Mouse (Mus musculus): ENCODE measurements around the gene Atf7. TPM values are rescaled to one million over a fixed set of nuclear protein-coding genes. Genes with fewer than 3 reads are reported as not detected.
"Not testable (repeated sequence)": the region's sequence is repeated elsewhere in the genome, so short reads cannot be mapped to it uniquely, and the experiment has no call there.

Atf7 gene
- total RNA-seq (2015; ENCODE audit: low replicate concordance) (55.5 and 93.1 TPM in 2 replicates), total RNA-seq (2017; ENCODE audit: low replicate concordance) (16.9 and 19.4 TPM in 2 replicates)

GRCm38 (mm10) chr15:102624970-102625686 is at the start of gene Atf7, which contains the start of gene Gm28047:
Atf7 (minus strand) TSS chr15:102625464.
Gm28047 (minus strand) TSS chr15:102625067.
- peak; percentile 95 for ATAC-seq (replicated peaks; ENCODE audit: low FRiP score, poor library complexity, severe bottlenecking)

- no peak for ATAC-seq (replicated peaks; ENCODE audit: low FRiP score, poor library complexity, severe bottlenecking)
These were observed 48.3 kb upstream of the Atf7 start for GRCm38 (mm10) chr15:102673548-102673947.

GRCm38 (mm10) chr15:102672215-102673071 is 47.2 kb upstream of the Atf7 start, which contains the start of gene Atp5g2:
Atp5g2 (minus strand) TSS chr15:102672352.
- ATAC-seq (replicated peaks; ENCODE audit: low FRiP score, poor library complexity, severe bottlenecking) = no peak

GRCm38 (mm10) chr15:102671721-102672214 is 46.5 kb upstream of the Atf7 start:
- ATAC-seq (replicated peaks; ENCODE audit: low FRiP score, poor library complexity, severe bottlenecking) = no peak

- peak; percentile 98 for ATAC-seq (replicated peaks; ENCODE audit: low FRiP score, poor library complexity, severe bottlenecking)
These were observed 45.7 kb upstream of the Atf7 start for GRCm38 (mm10) chr15:102670767-102671575.

GRCm38 (mm10) chr15:102670281-102670680 is 45.0 kb upstream of the Atf7 start:
- ATAC-seq (replicated peaks; ENCODE audit: low FRiP score, poor library complexity, severe bottlenecking) = no peak

GRCm38 (mm10) chr15:102669571-102669970 is 44.3 kb upstream of the Atf7 start:
- no peak for ATAC-seq (replicated peaks; ENCODE audit: low FRiP score, poor library complexity, severe bottlenecking)

- peak; percentile 71 for ATAC-seq (replicated peaks; ENCODE audit: low FRiP score, poor library complexity, severe bottlenecking)
These were observed 40.2 kb upstream of the Atf7 start for GRCm38 (mm10) chr15:102665494-102665893.

GRCm38 (mm10) chr15:102663825-102664224 is 38.6 kb upstream of the Atf7 start:
- no peak for ATAC-seq (replicated peaks; ENCODE audit: low FRiP score, poor library complexity, severe bottlenecking)

- ATAC-seq (replicated peaks; ENCODE audit: low FRiP score, poor library complexity, severe bottlenecking) = not testable (repeated sequence)
These were observed 37.3 kb upstream of the Atf7 start for GRCm38 (mm10) chr15:102662601-102663000.

- no peak for ATAC-seq (replicated peaks; ENCODE audit: low FRiP score, poor library complexity, severe bottlenecking)
These were observed 32.7 kb upstream of the Atf7 start for GRCm38 (mm10) chr15:102657926-102658381.

- no peak for ATAC-seq (replicated peaks; ENCODE audit: low FRiP score, poor library complexity, severe bottlenecking)
These were observed 31.4 kb upstream of the Atf7 start for GRCm38 (mm10) chr15:102656658-102657057.

- ATAC-seq (replicated peaks; ENCODE audit: low FRiP score, poor library complexity, severe bottlenecking) = not testable (repeated sequence)
These were observed 26.8 kb upstream of the Atf7 start for GRCm38 (mm10) chr15:102651928-102652660.

- ATAC-seq (replicated peaks; ENCODE audit: low FRiP score, poor library complexity, severe bottlenecking) = no peak
These were observed 25.8 kb upstream of the Atf7 start for GRCm38 (mm10) chr15:102651107-102651506.

- no peak for ATAC-seq (replicated peaks; ENCODE audit: low FRiP score, poor library complexity, severe bottlenecking)
These were observed 10.6 kb upstream of the Atf7 start for GRCm38 (mm10) chr15:102635817-102636216.

- ATAC-seq (replicated peaks; ENCODE audit: low FRiP score, poor library complexity, severe bottlenecking) = no peak
These were observed 9.4 kb upstream of the Atf7 start for GRCm38 (mm10) chr15:102634684-102635083.

GRCm38 (mm10) chr15:102625687-102626055 is 407 bp upstream of the Atf7 start:
- peak; percentile 32 for ATAC-seq (replicated peaks; ENCODE audit: low FRiP score, poor library complexity, severe bottlenecking)

GRCm38 (mm10) chr15:102624291-102624969 is 834 bp downstream of the Atf7 start:
- peak; percentile 15 for ATAC-seq (replicated peaks; ENCODE audit: low FRiP score, poor library complexity, severe bottlenecking)
